Mouse (Mus musculus) layer of hippocampus, postnatal 10 days (tissue): ENCODE measurements around the gene Sec14l4. TPM values are rescaled to one million over a fixed set of nuclear protein-coding genes. Genes with fewer than 3 reads are reported as not detected.

Experiments used
- DNase-seq, 2 experiments: peaks; one replicate each; pipeline ENCODE4 v3.0.0; 2021; ENCODE audit warnings: low spot score in 2 of 2
- total RNA-seq, 2 experiments: library from RNA; stranded (reverse); gene quantifications; 2 replicates each; pipeline ENCODE4 v1.2.3; 2021

Gene Sec14l4
- total RNA-seq, 2 experiments from 2014 or later: 0.38 to 1.1 TPM

DNA sequence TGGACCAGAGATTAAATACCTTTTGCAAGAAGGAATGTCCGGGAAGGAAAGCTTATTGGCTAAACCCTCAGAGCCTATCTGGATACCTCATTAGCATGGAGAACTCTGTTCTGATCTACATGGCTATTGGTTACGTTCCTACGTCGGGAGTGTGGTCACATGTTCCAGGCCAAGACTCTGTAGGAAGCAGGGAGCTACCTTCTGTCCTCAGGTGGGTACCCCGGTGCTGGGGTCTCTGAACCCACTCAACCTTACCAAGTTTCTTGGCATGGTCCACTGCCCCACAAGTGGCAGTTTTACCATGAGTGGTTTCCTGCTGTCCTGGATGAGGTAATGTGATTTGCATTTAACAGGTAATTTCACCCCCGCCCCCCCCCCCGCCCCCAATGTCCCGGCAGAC, 4.2 kb upstream of the Sec14l4 start:
- no peak for DNase-seq

DNA sequence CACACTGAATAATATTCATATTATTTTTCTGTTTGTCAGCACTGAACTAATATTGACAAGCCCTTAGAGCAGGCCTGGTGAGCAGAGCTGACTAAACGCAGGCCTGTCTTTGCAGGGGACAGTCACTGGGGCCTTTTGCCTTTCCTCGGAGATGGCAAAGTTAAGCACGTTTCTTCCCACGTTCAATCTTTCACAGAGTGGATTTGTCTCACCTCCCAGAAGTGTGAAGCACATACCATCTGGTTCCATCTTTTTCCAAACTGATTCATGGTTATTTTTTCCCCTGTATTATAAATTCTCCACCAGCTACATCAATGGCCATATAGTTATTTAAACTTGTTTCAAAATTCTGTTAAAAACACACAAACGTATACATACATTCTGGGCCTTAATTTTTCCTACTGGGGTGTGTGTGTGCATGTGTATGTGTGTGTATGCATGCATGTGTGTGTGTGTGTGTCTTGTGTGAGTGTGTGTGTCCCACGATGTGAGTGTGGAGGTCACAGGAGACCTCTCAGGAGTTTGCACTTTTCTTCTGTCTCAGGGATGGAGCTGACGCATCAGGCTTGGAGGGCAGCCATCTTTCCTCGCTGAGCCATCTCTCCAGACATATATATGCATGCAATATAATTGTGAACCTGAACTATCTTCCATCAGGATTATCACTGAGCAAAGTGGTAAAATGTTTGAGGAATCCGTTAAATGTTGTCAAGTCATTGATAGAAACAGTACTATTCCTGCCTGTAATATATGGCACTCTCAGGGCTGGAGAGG, 3.5 kb upstream of the Sec14l4 start:
- no peak for DNase-seq

DNA sequence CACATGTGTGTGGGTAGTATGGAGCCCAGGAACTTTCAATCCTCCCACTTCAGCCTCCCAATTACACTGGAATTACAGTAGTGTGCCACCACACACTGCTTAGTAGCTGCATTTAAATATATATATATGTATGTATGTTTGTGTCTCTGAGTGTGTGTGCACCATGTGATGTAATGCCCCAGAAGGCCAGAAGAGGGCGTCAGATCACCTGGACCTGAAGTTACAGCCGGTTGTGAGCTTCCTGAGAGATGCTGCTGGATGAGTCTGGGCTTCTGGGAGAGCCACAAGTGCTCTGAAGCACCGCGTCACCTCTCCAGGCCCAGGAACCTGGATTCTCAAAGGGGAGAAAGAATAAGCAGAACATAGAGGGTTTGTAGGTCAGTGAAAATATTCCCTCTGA, 1.9 kb upstream of the Sec14l4 start:
- DNase-seq: no peak

- no peak for DNase-seq
These were observed 699 bp downstream of the Sec14l4 start for GRCm38 (mm10) chr11:4031961-4032360.

- DNase-seq: no peak
These were observed 2.2 kb downstream of the Sec14l4 start for GRCm38 (mm10) chr11:4033471-4033870.

GRCm38 (mm10) chr11:4034169-4034568, 2.9 kb downstream of the Sec14l4 start:
- no peak for DNase-seq

DNA sequence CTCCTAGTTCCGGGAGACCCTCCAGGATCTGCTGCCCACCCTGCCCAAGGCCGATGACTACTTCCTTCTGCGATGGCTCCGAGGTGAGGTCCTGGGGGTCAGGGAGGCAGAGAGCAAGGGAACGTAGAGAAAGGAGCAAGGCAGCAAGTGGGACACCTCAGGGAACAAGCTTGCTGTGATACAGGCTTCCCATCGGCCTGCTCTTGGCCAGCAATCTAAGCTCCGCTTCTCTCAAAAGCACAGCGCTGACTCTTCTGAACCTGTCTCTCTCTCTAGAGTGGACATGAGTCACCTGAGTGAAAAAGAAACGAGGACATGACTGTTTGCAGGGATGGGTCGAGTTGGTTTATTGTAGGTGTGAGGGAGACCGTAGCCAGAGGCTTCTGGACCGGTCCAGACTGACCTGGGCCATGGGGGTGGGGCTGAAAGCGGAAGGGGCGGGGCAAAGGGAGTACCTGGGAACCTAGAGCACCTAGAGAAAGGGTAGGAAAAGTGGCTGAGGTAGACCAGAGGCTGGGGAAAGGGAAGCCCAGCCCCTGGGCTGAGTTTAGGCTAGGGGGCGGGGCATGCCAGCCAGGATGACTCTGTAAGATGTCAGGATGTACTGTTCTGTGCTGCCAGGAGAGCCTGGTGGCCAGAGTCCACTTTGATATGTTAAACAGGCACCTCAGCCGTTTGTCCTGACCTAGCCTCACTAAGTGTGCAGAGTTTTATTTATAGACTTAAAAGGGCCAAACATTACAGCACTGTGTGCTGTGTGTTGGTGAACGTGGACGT, 4.0 kb downstream of the Sec14l4 start:
- DNase-seq: no peak

- no peak for DNase-seq
These were observed 4.7 kb downstream of the Sec14l4 start for GRCm38 (mm10) chr11:4035916-4036315.

DNA sequence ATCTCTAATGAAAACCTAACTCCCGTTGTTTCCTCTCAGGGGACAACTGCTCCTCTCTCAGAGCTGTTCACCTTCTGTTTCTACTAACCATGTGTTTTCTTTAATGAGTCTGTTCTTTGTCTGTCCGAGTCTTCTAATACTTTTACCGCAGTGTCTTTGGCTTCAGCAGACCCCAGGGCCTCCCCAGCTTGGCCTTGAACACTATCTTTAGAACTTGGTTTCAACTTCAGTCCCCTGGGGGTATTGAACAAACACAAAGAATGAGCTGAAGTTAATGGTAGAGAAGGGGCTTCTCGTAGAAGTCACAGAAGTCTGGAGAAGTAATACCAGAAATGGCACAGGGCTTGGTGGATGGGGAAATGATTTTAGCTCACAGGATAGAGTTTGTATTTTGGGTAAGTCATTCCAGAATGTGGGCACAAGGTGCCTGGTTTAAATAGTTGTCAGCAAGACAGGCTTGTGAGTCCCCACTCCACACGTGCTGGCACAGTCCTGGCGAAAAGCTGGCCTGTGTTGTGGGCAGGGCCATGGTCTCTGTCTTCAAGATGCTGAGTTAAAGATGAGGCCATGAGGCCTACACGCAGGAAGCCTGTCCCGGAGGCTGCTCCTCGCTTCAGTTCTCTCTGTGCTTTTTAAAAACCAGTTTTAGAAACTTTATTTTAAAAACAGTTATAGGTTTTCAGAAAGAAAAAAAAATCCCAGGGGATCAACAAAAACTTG, 5.3 kb downstream of the Sec14l4 start:
- DNase-seq: no peak

GRCm38 (mm10) chr11:4039951-4040350, 8.7 kb downstream of the Sec14l4 start:
- no peak for DNase-seq

GRCm38 (mm10) chr11:4041123-4041625, 9.9 kb downstream of the Sec14l4 start:
- no peak for DNase-seq

GRCm38 (mm10) chr11:4043081-4043480, 11.8 kb downstream of the Sec14l4 start:
- DNase-seq: no peak

DNA sequence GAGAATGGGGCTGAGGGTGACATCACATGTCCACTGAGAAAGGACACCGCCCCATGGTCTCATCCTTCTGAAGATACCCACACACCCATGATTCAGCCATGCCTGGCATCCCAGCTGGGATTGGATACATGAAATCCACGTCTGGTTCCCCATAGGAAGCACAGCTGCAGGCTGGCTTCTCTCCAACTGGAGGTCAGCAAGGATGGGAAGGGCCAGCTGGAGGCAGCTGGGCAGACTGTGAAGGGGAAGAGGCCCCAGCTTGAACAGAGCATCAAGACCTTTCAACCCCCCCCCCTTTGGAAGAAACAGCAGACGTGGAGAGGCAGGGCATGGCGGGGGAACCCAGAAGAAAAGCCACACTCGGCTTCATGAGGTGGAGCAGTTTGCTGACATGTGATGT, 15.3 kb downstream of the Sec14l4 start:
- no peak for DNase-seq

GRCm38 (mm10) chr11:4047766-4048165, 16.5 kb downstream of the Sec14l4 start:
- DNase-seq: no peak

GRCm38 (mm10) chr11:4048438-4048837, 17.2 kb downstream of the Sec14l4 start:
- DNase-seq: no peak

DNA sequence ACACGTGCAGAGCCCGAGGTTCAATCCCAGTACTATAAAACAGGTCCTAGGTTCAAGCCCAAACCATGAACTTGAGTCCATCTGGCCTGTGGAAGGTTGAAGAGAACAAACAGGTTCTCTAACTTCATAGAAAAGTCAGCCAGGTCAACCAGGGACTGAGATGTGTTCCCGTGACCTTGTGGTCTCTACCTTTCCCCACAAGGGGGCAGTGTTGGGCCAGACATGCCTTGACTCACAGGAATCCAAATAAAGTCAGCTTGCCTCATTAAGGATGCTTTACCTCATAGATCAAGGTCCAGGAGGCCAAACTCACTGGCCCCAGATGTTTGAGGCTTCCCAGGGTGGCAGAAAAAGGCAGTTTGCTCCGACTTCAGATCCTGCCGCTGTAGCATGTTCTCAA, 22.3 kb downstream of the Sec14l4 start:
- DNase-seq: peak; percentile 80 to 83

DNA sequence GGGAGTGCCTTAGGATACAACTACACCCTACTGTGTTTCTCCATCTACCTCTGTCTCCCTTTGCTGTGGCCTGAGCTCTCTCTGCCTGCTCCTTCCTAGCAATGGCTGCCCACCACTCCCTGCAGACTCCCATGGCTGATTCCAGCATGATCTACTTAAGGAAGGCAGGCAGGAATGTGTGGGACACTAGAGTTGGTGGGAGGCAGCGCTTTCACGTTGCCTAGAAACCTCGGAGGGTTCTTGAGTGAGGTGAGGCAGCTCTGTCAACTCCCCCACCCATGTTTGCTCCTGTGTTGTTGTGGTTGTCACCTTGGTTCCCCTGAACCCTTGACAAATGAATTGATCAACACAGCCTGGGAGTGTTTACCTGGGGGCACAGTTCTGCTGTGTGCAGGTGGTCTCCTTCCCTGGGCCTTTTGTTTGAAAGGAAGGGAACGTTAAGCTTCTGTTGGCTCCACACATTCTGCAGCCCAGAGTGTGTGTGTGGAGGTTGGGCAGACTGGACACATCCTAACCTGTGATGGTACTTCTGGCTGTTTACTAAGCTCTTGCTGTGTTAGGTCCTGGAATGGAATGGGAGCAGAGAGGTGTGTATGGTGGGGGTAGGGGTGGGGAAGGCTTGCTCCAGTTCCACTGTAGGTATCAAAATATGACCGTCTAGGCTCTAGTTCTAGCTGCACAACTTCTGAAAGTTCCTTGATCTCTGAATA, 29.8 kb downstream of the Sec14l4 start:
- DNase-seq: no peak

DNA sequence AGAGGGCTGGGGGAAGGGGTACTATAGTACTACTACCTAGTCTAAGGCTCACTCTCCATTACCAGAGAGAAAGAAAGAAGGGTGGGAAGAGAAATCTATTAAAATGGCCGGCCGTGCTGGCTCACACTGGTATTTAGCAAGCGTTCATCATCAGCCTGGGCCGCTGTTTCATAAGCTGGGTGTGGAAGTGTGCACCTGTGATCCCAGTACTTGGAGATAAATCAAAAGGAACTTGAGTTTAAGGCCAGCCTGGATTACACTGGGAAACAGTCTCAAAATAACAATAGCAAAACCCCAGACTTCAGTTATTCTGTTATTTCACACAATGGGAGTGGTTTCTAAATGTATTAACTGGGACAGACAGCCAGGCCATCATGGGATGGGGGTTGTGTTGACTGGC, 31.3 kb downstream of the Sec14l4 start:
- DNase-seq: no peak

- DNase-seq: no peak
These were observed 31.7 kb downstream of the Sec14l4 start for GRCm38 (mm10) chr11:4062981-4063380.

DNA sequence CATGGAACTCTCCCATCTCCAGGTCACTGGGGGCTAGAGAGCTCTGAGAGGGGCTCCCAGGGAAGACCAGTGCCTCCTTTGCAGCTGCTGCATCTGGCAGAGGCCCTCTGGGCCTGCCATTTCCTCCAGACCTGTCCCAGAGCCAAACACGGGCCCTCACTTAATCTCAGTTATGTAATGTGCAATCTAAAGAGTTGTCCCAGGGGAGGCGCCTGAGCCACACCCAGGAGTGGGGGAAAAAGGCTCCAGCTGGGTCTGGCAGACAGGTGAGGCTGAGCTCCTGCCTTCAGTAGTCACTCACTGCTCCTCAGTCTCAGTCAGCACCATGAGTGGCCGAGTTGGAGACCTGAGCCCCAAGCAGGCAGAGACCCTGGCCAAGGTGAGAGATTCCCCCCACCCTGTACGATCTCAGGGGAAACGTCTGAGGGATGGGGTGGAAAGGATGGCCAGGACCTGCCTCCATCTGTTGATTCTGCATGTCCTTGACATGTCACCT, 33.4 kb downstream of the Sec14l4 start, which contains the start of gene Sec14l3:
Gene Sec14l3, plus strand, starts transcription at position 215 of the 496 bp plus-strand sequence.
- no peak for DNase-seq

DNA sequence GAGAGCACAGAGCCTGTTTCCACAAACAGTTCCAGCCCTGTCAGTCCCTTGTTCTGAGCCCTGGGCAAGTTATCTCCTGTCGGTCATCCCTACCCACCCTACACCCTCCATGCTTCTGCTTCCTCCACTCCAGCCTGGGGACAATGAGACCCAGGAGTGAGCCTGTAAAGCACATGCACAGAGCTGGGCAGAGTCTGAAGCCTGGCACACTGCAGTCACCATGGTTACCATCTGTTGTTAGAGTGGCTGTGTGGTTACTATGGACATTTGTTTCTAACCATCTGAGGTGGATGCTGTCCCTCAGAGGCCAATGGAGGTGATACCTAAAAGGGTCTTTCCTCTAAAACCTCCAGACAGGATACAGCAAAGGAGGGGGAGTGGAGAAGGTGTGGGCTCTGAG, 38.4 kb downstream of the Sec14l4 start:
- peak in 1 of 2 experiments; percentile 39 for DNase-seq
